Mouse (Mus musculus) kidney, postnatal 25 days (tissue): ENCODE data around the gene Tysnd1.

ENCODE experiments used
- DNase-seq, 2 experiments: peaks; one replicate each; pipeline ENCODE4 v3.0.0; 2021; ENCODE audit warnings: mixed read lengths in 2 of 2

Gene Tysnd1

GRCm38 (mm10) chr10:61741306-61741705, 46.0 kb downstream of the Tysnd1 start:
- no peak for DNase-seq

- DNase-seq = no peak
These were observed 46.6 kb downstream of the Tysnd1 start for GRCm38 (mm10) chr10:61741873-61742272.

- DNase-seq = no peak
These were observed 47.0 kb downstream of the Tysnd1 start for GRCm38 (mm10) chr10:61742336-61742735.

- peak in 1 of 2 experiments; percentile 72 for DNase-seq
These were observed 49.8 kb downstream of the Tysnd1 start for GRCm38 (mm10) chr10:61745133-61745532.

- DNase-seq = no peak
These were observed 52.0 kb downstream of the Tysnd1 start for GRCm38 (mm10) chr10:61747302-61747701.

- DNase-seq = no peak
These were observed 54.7 kb downstream of the Tysnd1 start for GRCm38 (mm10) chr10:61750014-61750413.

- DNase-seq = peak; percentile 91 to 93
These were observed 56.4 kb downstream of the Tysnd1 start for GRCm38 (mm10) chr10:61751534-61752219.
